Mouse (Mus musculus): ENCODE measurements around the gene Olfr1025-ps1. TPM values are rescaled to one million over a fixed set of nuclear protein-coding genes. Genes with fewer than 3 reads are reported as not detected.

Olfr1025-ps1 gene
- total RNA-seq (2015) = not detected in 2 replicates
- total RNA-seq (2017) = not detected in 2 replicates

- no peak for ATAC-seq (replicated peaks; ENCODE audit: poor library complexity)
These were observed at the start of gene Olfr1025-ps1 for GRCm38 (mm10) chr2:85914893-85915292. Olfr1025-ps1 (plus strand) TSS chr2:85915193.

- ATAC-seq (replicated peaks; ENCODE audit: poor library complexity) = no peak
These were observed 46.7 kb upstream of the Olfr1025-ps1 start, which contains the start of gene Olfr1022 for GRCm38 (mm10) chr2:85868294-85868693. Olfr1022 (plus strand) TSS chr2:85868594.

- no peak for ATAC-seq (replicated peaks; ENCODE audit: poor library complexity)
These were observed 29.7 kb upstream of the Olfr1025-ps1 start, which contains the start of gene Olfr1023 for GRCm38 (mm10) chr2:85885340-85885739. Olfr1023 (plus strand) TSS chr2:85885640.

GRCm38 (mm10) chr2:85904952-85905351, 10.0 kb upstream of the Olfr1025-ps1 start, which contains the start of gene Olfr1024:
Olfr1024 (minus strand) TSS chr2:85905052.
- ATAC-seq (replicated peaks; ENCODE audit: poor library complexity) = no peak

- ATAC-seq (replicated peaks; ENCODE audit: poor library complexity) = no peak
These were observed 1.8 kb upstream of the Olfr1025-ps1 start for GRCm38 (mm10) chr2:85913197-85913596.

GRCm38 (mm10) chr2:85921258-85921657, 6.3 kb downstream of the Olfr1025-ps1 start, which contains the start of gene Olfr1026:
Olfr1026 (plus strand) TSS chr2:85921558.
- no peak for ATAC-seq (replicated peaks; ENCODE audit: poor library complexity)

- ATAC-seq (replicated peaks; ENCODE audit: poor library complexity) = no peak
These were observed 35.1 kb downstream of the Olfr1025-ps1 start, which contains the start of gene Olfr1028 for GRCm38 (mm10) chr2:85950137-85950536. Olfr1028 (plus strand) TSS chr2:85950437.

Other genes with a start within 250 kb of the Olfr1025-ps1 start
- gene Olfr1006, start 236.4 kb upstream of the Olfr1025-ps1 start, total RNA-seq (2015) = not detected in 2 replicates
- gene Olfr1006, start 236.4 kb upstream of the Olfr1025-ps1 start, total RNA-seq (2017) = not detected in 2 replicates
- not detected in 2 replicates for gene Olfr1008, start 225.8 kb upstream of the Olfr1025-ps1 start, total RNA-seq (2015)
- gene Olfr1008, start 225.8 kb upstream of the Olfr1025-ps1 start, total RNA-seq (2017) = not detected in 2 replicates
- not detected in 2 replicates for gene Olfr1009, start 199.8 kb upstream of the Olfr1025-ps1 start, total RNA-seq (2015)
- not detected in 2 replicates for gene Olfr1009, start 199.8 kb upstream of the Olfr1025-ps1 start, total RNA-seq (2017)
- gene Olfr1012, start 152.4 kb upstream of the Olfr1025-ps1 start, total RNA-seq (2015) = not detected in 2 replicates
- gene Olfr1012, start 152.4 kb upstream of the Olfr1025-ps1 start, total RNA-seq (2017) = not detected in 2 replicates
- gene Olfr1013, start 148.1 kb upstream of the Olfr1025-ps1 start, total RNA-seq (2015) = not detected in 2 replicates
- gene Olfr1013, start 148.1 kb upstream of the Olfr1025-ps1 start, total RNA-seq (2017) = not detected in 2 replicates
- not detected in 2 replicates for gene Olfr1014, start 142.5 kb upstream of the Olfr1025-ps1 start, total RNA-seq (2015)
- gene Olfr1014, start 142.5 kb upstream of the Olfr1025-ps1 start, total RNA-seq (2017) = not detected in 2 replicates
- gene Olfr1015, start 133.2 kb upstream of the Olfr1025-ps1 start, total RNA-seq (2015) = not detected in 2 replicates
- not detected in 2 replicates for gene Olfr1015, start 133.2 kb upstream of the Olfr1025-ps1 start, total RNA-seq (2017)
- not detected in 2 replicates for gene Olfr1016, start 112.6 kb upstream of the Olfr1025-ps1 start, total RNA-seq (2015)
- gene Olfr1016, start 112.6 kb upstream of the Olfr1025-ps1 start, total RNA-seq (2017) = not detected in 2 replicates
- not detected in 2 replicates for gene Olfr1018, start 96.7 kb upstream of the Olfr1025-ps1 start, total RNA-seq (2015)
- gene Olfr1018, start 96.7 kb upstream of the Olfr1025-ps1 start, total RNA-seq (2017) = not detected in 2 replicates
- gene Olfr1019, start 69.7 kb upstream of the Olfr1025-ps1 start, total RNA-seq (2015) = not detected in 2 replicates
- not detected in 2 replicates for gene Olfr1019, start 69.7 kb upstream of the Olfr1025-ps1 start, total RNA-seq (2017)
- gene Olfr1020, start 68.2 kb upstream of the Olfr1025-ps1 start, total RNA-seq (2015) = not detected in 2 replicates
- not detected in 2 replicates for gene Olfr1020, start 68.2 kb upstream of the Olfr1025-ps1 start, total RNA-seq (2017)
- not detected in 2 replicates for gene Olfr1022, start 46.6 kb upstream of the Olfr1025-ps1 start, total RNA-seq (2015)
- gene Olfr1022, start 46.6 kb upstream of the Olfr1025-ps1 start, total RNA-seq (2017) = not detected in 2 replicates
- gene Olfr1023, start 29.6 kb upstream of the Olfr1025-ps1 start, total RNA-seq (2015) = not detected in 2 replicates
- not detected in 2 replicates for gene Olfr1023, start 29.6 kb upstream of the Olfr1025-ps1 start, total RNA-seq (2017)
- gene Olfr1024, start 10.1 kb upstream of the Olfr1025-ps1 start, total RNA-seq (2015) = not detected in 2 replicates
- not detected in 2 replicates for gene Olfr1024, start 10.1 kb upstream of the Olfr1025-ps1 start, total RNA-seq (2017)
- gene Olfr1026, start 6.4 kb downstream of the Olfr1025-ps1 start, total RNA-seq (2015) = not detected in 2 replicates
- gene Olfr1026, start 6.4 kb downstream of the Olfr1025-ps1 start, total RNA-seq (2017) = not detected in 2 replicates
- not detected in 2 replicates for gene Olfr1028, start 35.2 kb downstream of the Olfr1025-ps1 start, total RNA-seq (2015)
- gene Olfr1028, start 35.2 kb downstream of the Olfr1025-ps1 start, total RNA-seq (2017) = not detected in 2 replicates
- not detected in 2 replicates for gene Olfr1029, start 58.7 kb downstream of the Olfr1025-ps1 start, total RNA-seq (2015)
- gene Olfr1029, start 58.7 kb downstream of the Olfr1025-ps1 start, total RNA-seq (2017) = not detected in 2 replicates
- gene Olfr1030, start 64.1 kb downstream of the Olfr1025-ps1 start, total RNA-seq (2015) = not detected in 2 replicates
- gene Olfr1030, start 64.1 kb downstream of the Olfr1025-ps1 start, total RNA-seq (2017) = not detected in 2 replicates
- not detected in 2 replicates for gene Olfr1031, start 75.1 kb downstream of the Olfr1025-ps1 start, total RNA-seq (2015)
- gene Olfr1031, start 75.1 kb downstream of the Olfr1025-ps1 start, total RNA-seq (2017) = not detected in 2 replicates
- gene Olfr1032, start 90.3 kb downstream of the Olfr1025-ps1 start, total RNA-seq (2015) = not detected in 2 replicates
- not detected in 2 replicates for gene Olfr1032, start 90.3 kb downstream of the Olfr1025-ps1 start, total RNA-seq (2017)
- 0.10 and 0.24 TPM in 2 replicates for gene Olfr1033, start 105.4 kb downstream of the Olfr1025-ps1 start, total RNA-seq (2015)
- gene Olfr1033, start 105.4 kb downstream of the Olfr1025-ps1 start, total RNA-seq (2017) = 0.14 TPM in 1 of 2 replicates, not detected in the other
- not detected in 2 replicates for gene Olfr1034, start 130.7 kb downstream of the Olfr1025-ps1 start, total RNA-seq (2015)
- gene Olfr1034, start 130.7 kb downstream of the Olfr1025-ps1 start, total RNA-seq (2017) = not detected in 2 replicates
- gene Olfr1036, start 158.8 kb downstream of the Olfr1025-ps1 start, total RNA-seq (2015) = not detected in 2 replicates
- gene Olfr1036, start 158.8 kb downstream of the Olfr1025-ps1 start, total RNA-seq (2017) = not detected in 2 replicates
- not detected in 2 replicates for gene Olfr1037, start 172.2 kb downstream of the Olfr1025-ps1 start, total RNA-seq (2015)
- not detected in 2 replicates for gene Olfr1037, start 172.2 kb downstream of the Olfr1025-ps1 start, total RNA-seq (2017)
- not detected in 2 replicates for gene Olfr1039, start 220.7 kb downstream of the Olfr1025-ps1 start, total RNA-seq (2015)
- not detected in 2 replicates for gene Olfr1039, start 220.7 kb downstream of the Olfr1025-ps1 start, total RNA-seq (2017)
- not detected in 2 replicates for gene Olfr1040, start 231.5 kb downstream of the Olfr1025-ps1 start, total RNA-seq (2015)
- not detected in 2 replicates for gene Olfr1040, start 231.5 kb downstream of the Olfr1025-ps1 start, total RNA-seq (2017)
- not detected in 2 replicates for gene Olfr1042, start 246.6 kb downstream of the Olfr1025-ps1 start, total RNA-seq (2015)
- gene Olfr1042, start 246.6 kb downstream of the Olfr1025-ps1 start, total RNA-seq (2017) = not detected in 2 replicates